Mouse (Mus musculus): ENCODE measurements around the gene Psmb10.

- TF ChIP-seq CTCF (IDR thresholded peaks at IDR 0.05; ENCODE audit: control insufficient read depth, insufficient read depth, insufficient read length) (no peak), MAX (IDR thresholded peaks at IDR 0.05) (no peak), USF1 (IDR thresholded peaks at IDR 0.05; ENCODE audit: low read depth) (no peak), FOSL1 (IDR thresholded peaks at IDR 0.05; ENCODE audit: insufficient read depth, low read length, poor library complexity, severe bottlenecking) (no peak), MYOD1 (IDR thresholded peaks at IDR 0.05; ENCODE audit: control insufficient read depth, insufficient read length, low read depth) (no peak)
Measured at GRCm38 (mm10) chr8:105961536-105961935, 23.3 kb upstream of the Psmb10 start.

Measured in C2C12 (cell line).